Mouse (Mus musculus) G1E (cell line): ENCODE data around the gene Clmp.

ENCODE experiments used
- CTCF ChIP-seq: IDR thresholded peaks from 2 replicates; pipeline ENCODE4 v1.5.1; 2012; ENCODE audit warnings: low read depth, low read length, inconsistent platforms, mixed read lengths
- GATA2 ChIP-seq: IDR thresholded peaks from 2 replicates; pipeline ENCODE4 v1.6.1; 2012; ENCODE audit warnings: low read depth, low read length, inconsistent platforms, borderline replicate concordance
- TAL1 ChIP-seq: conservative IDR thresholded peaks from 2 replicates; pipeline ENCODE4 v1.6.1; 2012; ENCODE audit warnings: low read depth, low read length, inconsistent platforms, mixed read lengths

DNA sequence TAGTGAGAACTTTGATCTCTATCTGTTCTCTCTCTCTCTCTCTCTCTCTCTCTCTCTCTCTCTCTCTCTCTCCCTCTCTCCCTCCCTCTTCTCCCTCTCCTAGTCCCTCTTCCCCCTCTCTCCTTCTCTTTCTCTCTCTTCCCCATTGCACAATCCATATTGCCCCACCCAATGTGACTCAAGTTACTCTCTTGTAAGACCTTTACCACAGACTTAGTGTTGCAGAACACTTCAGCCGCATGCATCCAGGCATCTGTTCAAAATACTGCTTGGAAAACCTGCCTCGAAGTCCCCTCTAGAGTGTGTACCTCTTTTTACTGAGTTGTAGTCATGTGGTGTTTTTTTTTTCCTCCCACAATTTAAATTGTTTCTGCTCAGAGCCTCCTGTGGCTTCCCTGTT lies 44.4 kb upstream of the Clmp start:
- TF ChIP-seq CTCF (no peak), GATA2 (no peak), TAL1 (no peak)
